Mouse (Mus musculus) thymus, adult 18-20 months (tissue): Measurements from ENCODE around the gene Nceh1.
"Not testable (repeated sequence)": the region's sequence is repeated elsewhere in the genome, so short reads cannot be mapped to it uniquely, and the experiment has no call there.

Experiments used
- DNase-seq, 2 experiments: peaks; one replicate each; pipeline ENCODE4 v3.0.0; 2022; ENCODE audit warnings: mixed read lengths in 2 of 2

Nceh1 gene

GRCm38 (mm10) chr3:27233361-27233760, 50.6 kb downstream of the Nceh1 start:
- DNase-seq = no peak

GRCm38 (mm10) chr3:27233841-27234240, 51.1 kb downstream of the Nceh1 start:
- no peak for DNase-seq

GRCm38 (mm10) chr3:27234976-27235375, 52.2 kb downstream of the Nceh1 start:
- no peak for DNase-seq

GRCm38 (mm10) chr3:27237226-27237625, 54.5 kb downstream of the Nceh1 start:
- no peak for DNase-seq

- DNase-seq = no peak
Observed at GRCm38 (mm10) chr3:27238563-27238962, 55.8 kb downstream of the Nceh1 start.

- no peak for DNase-seq
Observed at GRCm38 (mm10) chr3:27239568-27239967, 56.8 kb downstream of the Nceh1 start.

GRCm38 (mm10) chr3:27241864-27242263, 59.1 kb downstream of the Nceh1 start:
- DNase-seq = no peak

- DNase-seq = no peak
Observed at GRCm38 (mm10) chr3:27246166-27246565, 63.4 kb downstream of the Nceh1 start.

- no peak for DNase-seq
Observed at GRCm38 (mm10) chr3:27247785-27248184, 65.0 kb downstream of the Nceh1 start.

- DNase-seq = no peak
Observed at GRCm38 (mm10) chr3:27249030-27249429, 66.3 kb downstream of the Nceh1 start.

GRCm38 (mm10) chr3:27250936-27251335, 68.2 kb downstream of the Nceh1 start:
- DNase-seq = no peak

GRCm38 (mm10) chr3:27258461-27258860, 75.7 kb downstream of the Nceh1 start:
- DNase-seq = no peak

- no peak for DNase-seq
Observed at GRCm38 (mm10) chr3:27260393-27260792, 77.6 kb downstream of the Nceh1 start.

GRCm38 (mm10) chr3:27267327-27267726, 84.6 kb downstream of the Nceh1 start:
- DNase-seq = no peak

- DNase-seq = no peak
Observed at GRCm38 (mm10) chr3:27267887-27268286, 85.1 kb downstream of the Nceh1 start.

- no peak for DNase-seq
Observed at GRCm38 (mm10) chr3:27269151-27269550, 86.4 kb downstream of the Nceh1 start.

GRCm38 (mm10) chr3:27270160-27270962, 87.6 kb downstream of the Nceh1 start:
- DNase-seq = peak; percentile 34 to 51

GRCm38 (mm10) chr3:27272926-27273745, 90.4 kb downstream of the Nceh1 start:
- no peak for DNase-seq

- DNase-seq = not testable (repeated sequence)
Observed at GRCm38 (mm10) chr3:27279286-27279925, 96.6 kb downstream of the Nceh1 start.

- DNase-seq = peak in 1 of 2 experiments; percentile 33
Observed at GRCm38 (mm10) chr3:27280280-27280749, 97.5 kb downstream of the Nceh1 start.

GRCm38 (mm10) chr3:27283071-27283713, 100.4 kb downstream of the Nceh1 start:
- no peak for DNase-seq

- DNase-seq = no peak
Observed at GRCm38 (mm10) chr3:27283796-27284195, 101.0 kb downstream of the Nceh1 start.

GRCm38 (mm10) chr3:27284227-27284626, 101.5 kb downstream of the Nceh1 start:
- DNase-seq = no peak
